In genomic region chr19:10210885-10211284, GRCm38 (mm10) we compare ENCODE assay signal across 22 mouse cellular contexts. TPM values are rescaled to one million over a fixed set of nuclear protein-coding genes. Genes with fewer than 3 reads are reported as not detected.
A peak's percentile ranks its signal among the peaks of the same experiment; 100 is the strongest.
DNase-seq lines count a peak whose midpoint lies in the region; ATAC-seq and TF ChIP-seq lines count a peak whose summit lies in the region.
"Had no signal": no experiment of that assay in that cellular context is flagged by ENCODE, and none has a peak within 500 bp of the region (broad histone marks: within the 10 kb centered on the region; RNA-seq: fewer than 3 reads in every experiment).

No protein-coding gene starts in this region.

- H3K4me1 ChIP-seq in liver, embryonic 16.5 days (ENCODE audit: control insufficient read depth, low read depth, low read length): no peaks in the 10 kb centered on the region
- peaks cover 22% of the 10 kb centered on the region for H3K4me1 ChIP-seq in liver, embryonic 12.5 days
- peaks cover 19% of the 10 kb centered on the region for H3K4me1 ChIP-seq in bone marrow macrophage, adult 2 months (ENCODE audit: control insufficient read depth, insufficient read depth, low read length)
- H3K4me1 ChIP-seq in stomach, postnatal 0 days (replicated peaks; ENCODE audit: control insufficient read depth, insufficient read depth): no peaks in the 10 kb centered on the region
- H3K4me1 ChIP-seq: embryonic facial prominence, embryonic 13.5 days; forebrain, embryonic 13.5 days; heart, embryonic 15.5 days; hindbrain, embryonic 10.5 days had no signal

- WGBS in liver, embryonic 16.5 days (ENCODE audit: insufficient replicate concordance): 48% methylated on average over 4 of the region's 4 CpGs
- WGBS in liver, embryonic 12.5 days (ENCODE audit: insufficient replicate concordance): 55% methylated on average over 4 of the region's 4 CpGs
- 72% methylated on average over 4 of the region's 4 CpGs for WGBS in stomach, postnatal 0 days

- no peaks in the 10 kb centered on the region for H3K27me3 ChIP-seq in liver, embryonic 16.5 days (ENCODE audit: control insufficient read depth, insufficient read depth, low read depth, low read length)
- H3K27me3 ChIP-seq in liver, embryonic 12.5 days (replicated peaks): no peaks in the 10 kb centered on the region
- no peaks in the 10 kb centered on the region for H3K27me3 ChIP-seq in stomach, postnatal 0 days (ENCODE audit: control insufficient read depth, insufficient read depth, low read length)
- H3K27me3 ChIP-seq: embryonic facial prominence, embryonic 13.5 days; forebrain, embryonic 13.5 days; heart, embryonic 15.5 days; Patski had no signal

- no peak for TF ChIP-seq CTCF in bone marrow macrophage, adult 2 months (IDR thresholded peaks at IDR 0.05; ENCODE audit: low read depth, low read length)
- TF ChIP-seq CTCF in stomach, postnatal 0 days (IDR thresholded peaks at IDR 0.05; ENCODE audit: low read depth): no peak

- TF ChIP-seq EP300 in stomach, postnatal 0 days (optimal IDR thresholded peaks at IDR 0.05): no peak

- no peak overlapping the region for H3K4me2 ChIP-seq in liver, embryonic 16.5 days (ENCODE audit: low read depth, low read length)
- no peak overlapping the region for H3K4me2 ChIP-seq in liver, embryonic 12.5 days
- H3K4me2 ChIP-seq in stomach, postnatal 0 days (replicated peaks; ENCODE audit: low read depth): no peak overlapping the region
- H3K4me2 ChIP-seq: embryonic facial prominence, embryonic 13.5 days; forebrain, embryonic 13.5 days; heart, embryonic 11.5 days; heart, embryonic 15.5 days; hindbrain, embryonic 14.5 days had no signal

- no peak for TF ChIP-seq POLR2A in bone marrow macrophage, adult 2 months (IDR thresholded peaks at IDR 0.05; ENCODE audit: borderline replicate concordance, low read depth, low read length)

- H3K4me3 ChIP-seq in liver, embryonic 16.5 days (ENCODE audit: low read depth, low read length): no peak overlapping the region
- H3K4me3 ChIP-seq in liver, embryonic 12.5 days: no peak overlapping the region
- no peak overlapping the region for H3K4me3 ChIP-seq in bone marrow macrophage, adult 2 months (ENCODE audit: insufficient read depth, low read length)
- H3K4me3 ChIP-seq in stomach, postnatal 0 days (ENCODE audit: low read depth, low read length): no peak overlapping the region
- H3K4me3 ChIP-seq: embryonic facial prominence, embryonic 13.5 days; forebrain, embryonic 13.5 days; heart, adult 2 months; heart, embryonic 15.5 days; hindbrain, embryonic 10.5 days had no signal

- no peaks in the 10 kb centered on the region for H3K9me3 ChIP-seq in liver, embryonic 16.5 days (replicated peaks; ENCODE audit: control insufficient read depth, low read length)
- H3K9me3 ChIP-seq in liver, embryonic 12.5 days (replicated peaks): no peaks in the 10 kb centered on the region
- H3K9me3 ChIP-seq in stomach, postnatal 0 days (ENCODE audit: control insufficient read depth, low read length): no peaks in the 10 kb centered on the region
- H3K9me3 ChIP-seq: embryonic facial prominence, embryonic 13.5 days; forebrain, embryonic 13.5 days; heart, embryonic 15.5 days; hindbrain, embryonic 10.5 days had no signal

- 0 out of 2 replicates have a peak, but pooled peaks have one; percentile 11 for ATAC-seq in liver, embryonic 16.5 days (ENCODE audit: low read depth)
- ATAC-seq in liver, embryonic 12.5 days: no peak
- ATAC-seq in megakaryocyte-erythroid progenitor cell, adult 5-6 weeks (replicated peaks; ENCODE audit: low FRiP score, low TSS enrichment, poor library complexity, severe bottlenecking): peak; percentile 50; the same call in 1 of the 2 replicates
- ATAC-seq in stomach, postnatal 0 days (ENCODE audit: low FRiP score, low TSS enrichment): no peak
- ATAC-seq: activated CD4-positive, CD25-positive, alpha-beta regulatory T cell, adult 4 months; forebrain, embryonic 13.5 days; forebrain, postnatal 0 days; Patski had no signal

- DNase-seq in adrenal gland, adult 2 months: peak; percentile 73
- no peak for DNase-seq in adrenal gland, postnatal 4 days (ENCODE audit: low spot score in 2 of 2)
- DNase-seq in stomach, postnatal 0 days (ENCODE audit: low spot score): no peak
- DNase-seq: cerebellum, adult 11-12 months; cerebellum, adult 9-11 months; cerebellum, postnatal 36 days; forebrain, postnatal 0 days; gastrocnemius, postnatal 14 days; heart, adult 2 months had no signal

- H3K27ac ChIP-seq in liver, embryonic 16.5 days (ENCODE audit: low read length): no peak overlapping the region
- no peak overlapping the region for H3K27ac ChIP-seq in liver, embryonic 12.5 days
- H3K27ac ChIP-seq in bone marrow macrophage, adult 2 months (ENCODE audit: insufficient read depth, low read depth, low read length): peak overlapping the region; percentile 15; the same call in 1 of the 2 replicates
- no peak overlapping the region for H3K27ac ChIP-seq in stomach, postnatal 0 days (replicated peaks)
- H3K27ac ChIP-seq: embryonic facial prominence, embryonic 13.5 days; forebrain, embryonic 13.5 days; heart, adult 2 months; heart, embryonic 15.5 days; hindbrain, embryonic 10.5 days; hindbrain, embryonic 14.5 days had no signal

- H3K9ac ChIP-seq in liver, embryonic 16.5 days (ENCODE audit: low read depth, low read length): no peak overlapping the region
- H3K9ac ChIP-seq in liver, embryonic 12.5 days: no peak overlapping the region
- H3K9ac ChIP-seq in stomach, postnatal 0 days (ENCODE audit: low read length): no peak overlapping the region
- H3K9ac ChIP-seq: embryonic facial prominence, embryonic 13.5 days; forebrain, embryonic 13.5 days; forebrain, postnatal 0 days; heart, embryonic 15.5 days; hindbrain, embryonic 14.5 days had no signal

- H3K36me3 ChIP-seq in liver, embryonic 16.5 days (ENCODE audit: control insufficient read depth, insufficient read depth): peaks cover 12% of the 10 kb centered on the region
- H3K36me3 ChIP-seq in liver, embryonic 12.5 days: peaks cover 85% of the 10 kb centered on the region
- peaks cover 11% of the 10 kb centered on the region; the same call in 1 of the 2 replicates for H3K36me3 ChIP-seq in stomach, postnatal 0 days (ENCODE audit: control insufficient read depth, insufficient read depth, low read length)

RNA-seq across cellular contexts. Expression of gene Fen1, which starts 6.9 kb away (rescaled TPM):
- 10 to 100 TPM in 1 of 2 experiments, 1 to 10 TPM in 1; 8.6 to 10.9 TPM for total RNA-seq in adrenal gland, adult 2 months (2021)
- 4.6 and 7.0 TPM in 2 replicates for polyA plus RNA-seq in adrenal gland, adult 2 months (2012; rRNA removed)
- 10 to 100 TPM; 32.9 to 35.8 TPM for total RNA-seq in adrenal gland, postnatal 4 days (2021)
- 114 and 125 TPM in 2 replicates for polyA plus RNA-seq in liver, embryonic 16.5 days (2015; fragmentation: Nextera tagmentation; extraction: Ambion mirVana)
- 198 and 200 TPM in 2 replicates for polyA plus RNA-seq in liver, embryonic 12.5 days (2016; fragmentation: Nextera tagmentation; extraction: Ambion mirVana)
- polyA plus RNA-seq in bone marrow macrophage, adult 2 months (2012; ENCODE audit: insufficient read depth, insufficient read length, missing spikeins): 31.1 and 31.2 TPM in 2 replicates
- 112 and 116 TPM in 2 replicates for total RNA-seq in megakaryocyte-erythroid progenitor cell, adult 5-6 weeks (2014; fragmentation: Nextera tagmentation)
- 136 and 160 TPM in 2 replicates for total RNA-seq in megakaryocyte-erythroid progenitor cell, adult 5-6 weeks (2017)
- polyA plus RNA-seq in stomach, postnatal 0 days (2015; fragmentation: Nextera tagmentation; extraction: Ambion mirVana): 27.8 and 29.2 TPM in 2 replicates

RNA-seq across cellular contexts. Expression of gene Tmem258, which starts 7.1 kb away (rescaled TPM):
- 100 to 1,000 TPM; 180 to 185 TPM for total RNA-seq in adrenal gland, adult 2 months (2021)
- polyA plus RNA-seq in adrenal gland, adult 2 months (2012; rRNA removed): 81.8 and 98.2 TPM in 2 replicates
- 100 to 1,000 TPM; 161 to 182 TPM for total RNA-seq in adrenal gland, postnatal 4 days (2021)
- 277 and 304 TPM in 2 replicates for polyA plus RNA-seq in liver, embryonic 16.5 days (2015; fragmentation: Nextera tagmentation; extraction: Ambion mirVana)
- 350 and 353 TPM in 2 replicates for polyA plus RNA-seq in liver, embryonic 12.5 days (2016; fragmentation: Nextera tagmentation; extraction: Ambion mirVana)
- 146 and 159 TPM in 2 replicates for polyA plus RNA-seq in bone marrow macrophage, adult 2 months (2012; ENCODE audit: insufficient read depth, insufficient read length, missing spikeins)
- 222 and 247 TPM in 2 replicates for total RNA-seq in megakaryocyte-erythroid progenitor cell, adult 5-6 weeks (2014; fragmentation: Nextera tagmentation)
- 196 and 256 TPM in 2 replicates for total RNA-seq in megakaryocyte-erythroid progenitor cell, adult 5-6 weeks (2017)
- 330 and 370 TPM in 2 replicates for polyA plus RNA-seq in stomach, postnatal 0 days (2015; fragmentation: Nextera tagmentation; extraction: Ambion mirVana)

RNA-seq across cellular contexts. Expression of gene Fads1, which starts 28.2 kb away (rescaled TPM):
- 1,000 to 10,000 TPM in 1 of 2 experiments, 100 to 1,000 TPM in 1; 745 to 1,239 TPM for total RNA-seq in adrenal gland, adult 2 months (2021)
- 203 and 332 TPM in 2 replicates for polyA plus RNA-seq in adrenal gland, adult 2 months (2012; rRNA removed)
- 100 to 1,000 TPM; 225 to 254 TPM for total RNA-seq in adrenal gland, postnatal 4 days (2021)
- polyA plus RNA-seq in liver, embryonic 16.5 days (2015; fragmentation: Nextera tagmentation; extraction: Ambion mirVana): 79.4 and 92.4 TPM in 2 replicates
- polyA plus RNA-seq in liver, embryonic 12.5 days (2016; fragmentation: Nextera tagmentation; extraction: Ambion mirVana): 86.4 and 91.6 TPM in 2 replicates
- polyA plus RNA-seq in bone marrow macrophage, adult 2 months (2012; ENCODE audit: insufficient read depth, insufficient read length, missing spikeins): 99.3 and 119 TPM in 2 replicates
- total RNA-seq in megakaryocyte-erythroid progenitor cell, adult 5-6 weeks (2014; fragmentation: Nextera tagmentation): 50.6 and 51.2 TPM in 2 replicates
- total RNA-seq in megakaryocyte-erythroid progenitor cell, adult 5-6 weeks (2017): 23.2 and 26.6 TPM in 2 replicates
- polyA plus RNA-seq in stomach, postnatal 0 days (2015; fragmentation: Nextera tagmentation; extraction: Ambion mirVana): 36.3 TPM in 2 replicates

RNA-seq across cellular contexts. Expression of gene Myrf, which starts 29.7 kb away (rescaled TPM):
- total RNA-seq in adrenal gland, adult 2 months (2021): 1 to 10 TPM; 2.3 to 2.7 TPM
- polyA plus RNA-seq in adrenal gland, adult 2 months (2012; rRNA removed): 2.5 and 3.1 TPM in 2 replicates
- 1 to 10 TPM; 6.2 to 9.1 TPM for total RNA-seq in adrenal gland, postnatal 4 days (2021)
- 3.1 and 3.9 TPM in 2 replicates for polyA plus RNA-seq in liver, embryonic 16.5 days (2015; fragmentation: Nextera tagmentation; extraction: Ambion mirVana)
- 6.6 TPM in 2 replicates for polyA plus RNA-seq in liver, embryonic 12.5 days (2016; fragmentation: Nextera tagmentation; extraction: Ambion mirVana)
- polyA plus RNA-seq in bone marrow macrophage, adult 2 months (2012; ENCODE audit: insufficient read depth, insufficient read length, missing spikeins): 0.12 TPM in 1 of 2 replicates, not detected in the other
- total RNA-seq in megakaryocyte-erythroid progenitor cell, adult 5-6 weeks (2014; fragmentation: Nextera tagmentation): not detected in 2 replicates
- total RNA-seq in megakaryocyte-erythroid progenitor cell, adult 5-6 weeks (2017): not detected in 2 replicates
- 9.6 and 10.7 TPM in 2 replicates for polyA plus RNA-seq in stomach, postnatal 0 days (2015; fragmentation: Nextera tagmentation; extraction: Ambion mirVana)
- total RNA-seq: gastrocnemius, adult 18-20 months had no signal

Comparison
In these comparisons a context has a peak if more than half of its experiments do, and no peak if none do; other contexts are left out.
1. ATAC-seq: peak in liver, embryonic 16.5 days (single experiment) and megakaryocyte-erythroid progenitor cell, adult 5-6 weeks (single experiment); none in liver, embryonic 12.5 days (single experiment) and stomach, postnatal 0 days (single experiment).